Comparison of ENCODE assay signal across 8 mouse cellular contexts in genomic region chr1:165084179-165084578, GRCm38 (mm10).
DNase-seq lines count a peak whose midpoint lies in the region; ATAC-seq lines count a peak whose summit lies in the region.

No protein-coding gene starts in this region.

- WGBS in embryonic facial prominence, embryonic 14.5 days: 79% methylated on average over 6 of the region's 6 CpGs
- WGBS in embryonic facial prominence, embryonic 10.5 days: 88% methylated on average over 6 of the region's 6 CpGs
- WGBS in intestine, embryonic 16.5 days: 52% methylated on average over 6 of the region's 6 CpGs

- peak; percentile 54 for DNase-seq in embryonic facial prominence, embryonic 14.5 days (ENCODE audit: low spot score)
- DNase-seq in embryonic facial prominence, embryonic 10.5 days (ENCODE audit: low spot score): no peak
- peak; percentile 97 for DNase-seq in 3T3-L1 (ENCODE audit: low read depth, low spot score)
- peak; percentile 77 to 79 for DNase-seq in frontal cortex, adult 2 months (ENCODE audit: extremely low spot score in 1 of 2, low spot score in 1 of 2)
- DNase-seq in right cerebral cortex, postnatal 14 days: peak; percentile 33
- DNase-seq in spleen, adult 12 weeks (ENCODE audit: low spot score): no peak

- no peaks in the 10 kb centered on the region for H3K4me1 ChIP-seq in embryonic facial prominence, embryonic 14.5 days (ENCODE audit: control insufficient read depth, insufficient read depth, low read length)
- H3K4me1 ChIP-seq in embryonic facial prominence, embryonic 10.5 days: no peaks in the 10 kb centered on the region
- no peaks in the 10 kb centered on the region for H3K4me1 ChIP-seq in intestine, embryonic 16.5 days (ENCODE audit: control insufficient read depth, insufficient read depth, low read length)

- no peak overlapping the region for H3K4me2 ChIP-seq in embryonic facial prominence, embryonic 14.5 days (ENCODE audit: low read depth, low read length)
- no peak overlapping the region for H3K4me2 ChIP-seq in intestine, embryonic 16.5 days (ENCODE audit: low read depth, low read length)

- no peak overlapping the region for H3K27ac ChIP-seq in embryonic facial prominence, embryonic 14.5 days (replicated peaks; ENCODE audit: low read depth, low read length)
- H3K27ac ChIP-seq in embryonic facial prominence, embryonic 10.5 days (replicated peaks): no peak overlapping the region
- no peak overlapping the region for H3K27ac ChIP-seq in intestine, embryonic 16.5 days (ENCODE audit: low read length)

- H3K36me3 ChIP-seq in embryonic facial prominence, embryonic 14.5 days (ENCODE audit: control insufficient read depth, insufficient read depth, low read length): no peaks in the 10 kb centered on the region
- H3K36me3 ChIP-seq in embryonic facial prominence, embryonic 10.5 days (replicated peaks): no peaks in the 10 kb centered on the region
- no peaks in the 10 kb centered on the region for H3K36me3 ChIP-seq in intestine, embryonic 16.5 days (ENCODE audit: control insufficient read depth, insufficient read depth, low read length)

- H3K9me3 ChIP-seq in embryonic facial prominence, embryonic 14.5 days (ENCODE audit: control insufficient read depth, low read length): no peaks in the 10 kb centered on the region
- H3K9me3 ChIP-seq in embryonic facial prominence, embryonic 10.5 days: peaks cover under 1% of the 10 kb centered on the region; the same call in 1 of the 2 replicates
- H3K9me3 ChIP-seq in intestine, embryonic 16.5 days (ENCODE audit: control insufficient read depth, low read length): no peaks in the 10 kb centered on the region

- H3K9ac ChIP-seq in embryonic facial prominence, embryonic 14.5 days (ENCODE audit: low read depth, low read length): no peak overlapping the region
- H3K9ac ChIP-seq in intestine, embryonic 16.5 days (ENCODE audit: low read depth, low read length): no peak overlapping the region

- no peak for ATAC-seq in embryonic facial prominence, embryonic 14.5 days (ENCODE audit: low read depth)
- peak; percentile 42; the same call in 1 of the 2 replicates for ATAC-seq in intestine, embryonic 16.5 days
- ATAC-seq in erythroid progenitor cell, adult 5-6 weeks (replicated peaks; ENCODE audit: low FRiP score, poor library complexity, severe bottlenecking): no peak

- no peak overlapping the region for H3K4me3 ChIP-seq in embryonic facial prominence, embryonic 14.5 days (ENCODE audit: low read depth, low read length)
- no peak overlapping the region for H3K4me3 ChIP-seq in embryonic facial prominence, embryonic 10.5 days
- no peak overlapping the region for H3K4me3 ChIP-seq in intestine, embryonic 16.5 days (ENCODE audit: low read length)

- H3K27me3 ChIP-seq in embryonic facial prominence, embryonic 14.5 days (replicated peaks; ENCODE audit: control insufficient read depth, insufficient read depth, low read length): no peaks in the 10 kb centered on the region
- H3K27me3 ChIP-seq in embryonic facial prominence, embryonic 10.5 days (replicated peaks; ENCODE audit: low read depth, poor library complexity, severe bottlenecking): no peaks in the 10 kb centered on the region
- H3K27me3 ChIP-seq in intestine, embryonic 16.5 days (replicated peaks; ENCODE audit: control insufficient read depth, insufficient read depth, low read length): no peaks in the 10 kb centered on the region

Comparison
In these comparisons a context has a peak if more than half of its experiments do, and no peak if none do; other contexts are left out.
1. DNase-seq: peak in embryonic facial prominence, embryonic 14.5 days (single experiment), 3T3-L1 (single experiment), frontal cortex, adult 2 months (2 of 2) and right cerebral cortex, postnatal 14 days (single experiment); none in embryonic facial prominence, embryonic 10.5 days (single experiment) and spleen, adult 12 weeks (single experiment).